Mouse (Mus musculus): Measurements from ENCODE around the gene Olfr1283. TPM values are rescaled to one million over a fixed set of nuclear protein-coding genes. Genes with fewer than 3 reads are reported as not detected.

Olfr1283 gene
- polyA plus RNA-seq (2012; rRNA removed) = not detected in 2 replicates

DNA sequence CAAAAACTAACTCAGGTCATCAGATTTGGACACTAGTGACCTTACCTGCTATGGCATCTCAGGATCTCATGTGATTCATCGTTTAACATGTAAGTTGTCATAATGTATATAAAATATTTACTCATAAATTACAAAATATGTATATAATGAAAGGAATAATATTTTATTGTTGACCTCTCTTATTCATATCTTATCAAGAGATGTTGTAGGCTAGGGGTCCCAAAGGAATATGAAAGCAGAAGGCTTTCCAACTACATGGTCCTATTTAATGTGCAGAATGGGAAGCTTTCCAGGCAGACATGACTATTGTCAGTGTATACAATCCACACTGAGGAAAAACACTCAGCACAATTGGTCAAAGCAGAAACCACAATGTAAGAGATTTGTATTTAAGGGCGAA is at the start of gene Olfr1283:
Gene Olfr1283, plus strand, starts transcription at position 301 of the 400 bp plus-strand sequence.

DNA sequence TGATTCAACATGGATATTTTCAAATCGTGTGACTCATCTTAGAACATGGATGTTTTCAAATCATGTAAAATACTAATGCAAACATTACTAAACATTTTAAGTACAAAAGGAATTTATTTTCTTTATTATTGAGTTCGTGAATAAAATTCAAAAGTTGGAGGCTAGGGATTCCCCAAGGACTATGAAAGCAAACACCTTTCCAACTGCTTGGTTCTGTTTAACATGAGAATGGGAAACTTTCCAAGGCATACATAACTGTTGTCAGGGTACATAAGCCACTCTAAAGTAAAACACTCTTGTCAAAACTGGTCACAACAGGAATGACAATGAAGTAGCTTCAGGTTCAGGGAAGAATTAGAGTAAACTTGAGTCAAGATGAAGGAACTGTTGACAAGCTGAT is 40.4 kb upstream of the Olfr1283 start, which contains the start of gene Olfr1281:
Gene Olfr1281, plus strand, starts transcription at position 301 of the 400 bp plus-strand sequence.

DNA sequence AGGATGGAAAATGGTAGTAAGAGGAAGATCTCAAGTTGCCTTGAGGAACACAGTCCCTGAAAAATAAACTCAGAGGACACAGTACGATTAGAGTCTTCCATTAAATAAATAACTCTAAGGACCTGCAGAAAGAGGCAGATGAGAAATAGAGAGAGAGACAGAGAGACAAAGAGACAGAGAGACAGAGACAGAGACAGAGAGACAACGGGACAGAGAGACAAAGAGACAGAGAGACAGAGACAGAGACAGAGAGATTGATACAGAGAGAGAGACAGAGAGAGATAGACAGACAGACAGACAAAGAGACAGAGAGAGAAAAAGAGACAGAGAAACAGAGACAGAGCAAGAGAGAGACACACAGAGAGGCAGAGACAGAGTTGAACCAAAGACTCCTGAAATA is 30.6 kb upstream of the Olfr1283 start, which contains the start of gene Olfr1282:
Gene Olfr1282, minus strand, starts transcription at position 101 of the 400 bp plus-strand sequence.

DNA sequence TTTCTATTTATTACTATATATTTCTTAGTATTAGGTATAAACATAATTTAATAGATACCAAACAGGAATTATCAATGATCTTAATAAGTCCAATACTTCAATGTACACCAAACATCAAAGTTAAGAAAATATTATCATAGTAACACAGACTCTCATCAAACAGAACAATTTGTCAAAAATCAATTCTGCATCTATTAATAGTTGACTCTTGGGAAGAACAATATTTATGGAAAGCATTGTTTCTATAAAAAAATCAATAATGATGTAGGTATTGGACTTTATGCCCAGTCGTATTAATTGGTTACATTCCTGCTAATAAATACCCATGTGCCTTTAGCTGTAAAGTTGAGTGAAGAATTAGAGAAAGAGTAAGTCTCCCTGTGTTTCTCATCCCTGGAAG is 8.6 kb downstream of the Olfr1283 start, which contains the start of gene Olfr1284:
Gene Olfr1284, plus strand, starts transcription at position 301 of the 400 bp plus-strand sequence.

Other genes starting within 250 kb of the Olfr1283 start
- gene Gm15130, start 213.9 kb upstream of the Olfr1283 start, polyA plus RNA-seq (2012; rRNA removed) = not detected in 2 replicates
- not detected in 2 replicates for gene 4930430A15Rik, start 137.2 kb upstream of the Olfr1283 start, polyA plus RNA-seq (2012; rRNA removed)
- gene Olfr1275, start 131.5 kb upstream of the Olfr1283 start, polyA plus RNA-seq (2012; rRNA removed) = not detected in 2 replicates
- gene Olfr1276, start 112.3 kb upstream of the Olfr1283 start, polyA plus RNA-seq (2012; rRNA removed) = not detected in 2 replicates
- gene Olfr1277, start 92.7 kb upstream of the Olfr1283 start, polyA plus RNA-seq (2012; rRNA removed) = not detected in 2 replicates
- not detected in 2 replicates for gene Olfr1278, start 76.7 kb upstream of the Olfr1283 start, polyA plus RNA-seq (2012; rRNA removed)
- gene Olfr1279, start 66.2 kb upstream of the Olfr1283 start, polyA plus RNA-seq (2012; rRNA removed) = not detected in 2 replicates
- not detected in 2 replicates for gene Olfr1280, start 52.8 kb upstream of the Olfr1283 start, polyA plus RNA-seq (2012; rRNA removed)
- not detected in 2 replicates for gene Olfr1281, start 40.3 kb upstream of the Olfr1283 start, polyA plus RNA-seq (2012; rRNA removed)
- not detected in 2 replicates for gene Olfr1282, start 30.7 kb upstream of the Olfr1283 start, polyA plus RNA-seq (2012; rRNA removed)
- not detected in 2 replicates for gene Olfr1284, start 8.7 kb downstream of the Olfr1283 start, polyA plus RNA-seq (2012; rRNA removed)
- gene Olfr1286, start 56.3 kb downstream of the Olfr1283 start, polyA plus RNA-seq (2012; rRNA removed) = not detected in 2 replicates
- gene Olfr1287, start 82.4 kb downstream of the Olfr1283 start, polyA plus RNA-seq (2012; rRNA removed) = not detected in 2 replicates
- gene Olfr1288, start 107.3 kb downstream of the Olfr1283 start, polyA plus RNA-seq (2012; rRNA removed) = not detected in 2 replicates
- gene Olfr1289, start 114.0 kb downstream of the Olfr1283 start, polyA plus RNA-seq (2012; rRNA removed) = not detected in 2 replicates
- not detected in 2 replicates for gene Olfr1290, start 127.0 kb downstream of the Olfr1283 start, polyA plus RNA-seq (2012; rRNA removed)
- not detected in 2 replicates for gene Olfr1291-ps1, start 130.4 kb downstream of the Olfr1283 start, polyA plus RNA-seq (2012; rRNA removed)
- not detected in 2 replicates for gene Olfr1293-ps, start 158.4 kb downstream of the Olfr1283 start, polyA plus RNA-seq (2012; rRNA removed)
- not detected in 2 replicates for gene Olfr1294, start 173.5 kb downstream of the Olfr1283 start, polyA plus RNA-seq (2012; rRNA removed)
- gene Olfr1295, start 202.9 kb downstream of the Olfr1283 start, polyA plus RNA-seq (2012; rRNA removed) = not detected in 2 replicates